Mouse (Mus musculus): ENCODE measurements around the gene Srrm3.
A peak's percentile ranks its signal among the peaks of the same experiment; 100 is the strongest.

DNA sequence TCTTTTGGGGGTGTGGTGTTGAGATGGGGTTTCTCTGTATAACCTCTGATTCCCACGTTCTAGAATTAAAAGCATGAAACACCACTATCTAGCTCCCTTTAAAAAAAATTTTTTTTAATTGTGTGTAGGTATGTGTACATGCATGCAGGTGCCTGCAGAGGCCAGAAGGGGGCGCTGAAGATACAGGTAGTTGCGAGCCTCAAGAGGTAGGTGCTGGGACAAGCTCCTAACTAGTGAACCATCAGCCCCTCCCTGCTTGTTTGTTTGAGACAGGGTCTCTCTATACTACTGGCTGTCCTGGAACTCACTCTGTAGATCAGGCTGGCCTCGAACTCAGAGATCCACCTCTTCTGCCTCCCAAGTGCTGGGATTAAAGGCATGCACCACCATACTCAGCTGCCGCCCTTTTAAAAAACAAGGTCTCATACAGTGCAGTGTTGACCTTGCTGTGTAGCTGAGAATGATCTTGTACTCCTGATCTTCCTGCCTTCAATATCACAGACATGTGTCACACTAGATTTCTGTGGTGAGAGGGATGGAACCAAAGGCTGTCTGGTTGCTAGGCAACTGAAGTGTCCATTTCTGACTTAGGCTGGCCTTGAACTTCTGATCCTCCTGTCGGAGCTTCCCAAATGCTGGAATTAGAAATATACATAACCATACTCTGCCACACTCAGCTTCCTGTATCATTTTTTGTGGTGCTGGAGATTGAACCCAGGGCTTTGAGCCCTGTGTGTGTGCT lies 94.8 kb downstream of the Srrm3 start:
- TF ChIP-seq EP300 (IDR thresholded peaks at IDR 0.05; ENCODE audit: low read depth) (no peak), CTCF (IDR thresholded peaks at IDR 0.05; ENCODE audit: low read depth) (peak; percentile 73)
